Mouse (Mus musculus): ENCODE results near the gene Gm17581. TPM values are rescaled to one million over a fixed set of nuclear protein-coding genes. Genes with fewer than 3 reads are reported as not detected.
A peak's percentile ranks its signal among the peaks of the same experiment; 100 is the strongest.

Gm17581 gene
- polyA plus RNA-seq, 1 experiment from 2014 or later, result not detected

GRCm38 (mm10) chr2:155749394-155749793, 13.7 kb upstream of the Gm17581 start:
- Histone ChIP-seq H3K9ac (ENCODE audit: low read depth, low read length) (no peak overlapping the region), H3K27ac (replicated peaks; ENCODE audit: low read depth, low read length) (no peak overlapping the region), H3K4me3 (ENCODE audit: low read depth, low read length) (no peak overlapping the region), H3K9me3 (ENCODE audit: control insufficient read depth, low read length) (no peaks in the 10 kb centered on the region), H3K4me2 (ENCODE audit: low read depth, low read length) (no peak overlapping the region), H3K4me1 (ENCODE audit: control insufficient read depth, insufficient read depth, low read length) (no peaks in the 10 kb centered on the region), H3K27me3 (replicated peaks; ENCODE audit: control insufficient read depth, insufficient read depth, low read length) (0 out of 2 replicates have a peak, but pooled peaks cover 4% of the 10 kb centered on the region), H3K36me3 (ENCODE audit: control insufficient read depth, insufficient read depth, low read length) (no peaks in the 10 kb centered on the region)
- WGBS, result 79% methylated on average over 4 of the region's 4 CpGs
- DNase-seq (ENCODE audit: low spot score) (no peak), ATAC-seq (ENCODE audit: low read depth) (no peak)

DNA sequence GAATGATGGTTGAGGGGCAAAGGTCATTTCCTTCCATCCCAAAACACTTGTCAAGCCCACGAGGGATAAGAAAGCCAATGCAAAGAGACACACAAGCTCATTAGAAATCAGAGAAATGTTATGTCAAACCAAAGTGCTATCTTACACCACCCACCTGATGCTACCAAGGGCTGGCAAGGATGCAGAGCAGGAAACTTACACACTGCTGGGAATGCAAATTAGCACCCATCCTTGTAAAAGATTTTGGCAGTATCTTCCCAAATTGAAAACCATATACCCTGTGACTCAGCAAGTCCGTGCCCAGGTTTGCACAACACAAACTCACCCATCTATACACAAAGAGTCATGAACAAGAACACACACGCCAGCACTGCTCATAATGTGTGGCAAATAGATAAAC, 9.8 kb upstream of the Gm17581 start:
- H3K36me3 ChIP-seq (ENCODE audit: control insufficient read depth, insufficient read depth, low read length), result no peaks in the 10 kb centered on the region
- H3K4me2 ChIP-seq (ENCODE audit: low read depth, low read length), result no peak overlapping the region
- H3K4me3 ChIP-seq (ENCODE audit: low read depth, low read length), result no peak overlapping the region
- H3K4me1 ChIP-seq (ENCODE audit: control insufficient read depth, insufficient read depth, low read length), result no peaks in the 10 kb centered on the region
- no peak overlapping the region for H3K9ac ChIP-seq (ENCODE audit: low read depth, low read length)
- H3K27ac ChIP-seq (replicated peaks; ENCODE audit: low read depth, low read length), result no peak overlapping the region
- no peaks in the 10 kb centered on the region for H3K9me3 ChIP-seq (ENCODE audit: control insufficient read depth, low read length)
- ATAC-seq (ENCODE audit: low read depth), result no peak
- WGBS, result 54% methylated on average over 3 of the region's 3 CpGs
- no peak for DNase-seq (ENCODE audit: low spot score)
- no peaks in the 10 kb centered on the region for H3K27me3 ChIP-seq (replicated peaks; ENCODE audit: control insufficient read depth, insufficient read depth, low read length)

DNA sequence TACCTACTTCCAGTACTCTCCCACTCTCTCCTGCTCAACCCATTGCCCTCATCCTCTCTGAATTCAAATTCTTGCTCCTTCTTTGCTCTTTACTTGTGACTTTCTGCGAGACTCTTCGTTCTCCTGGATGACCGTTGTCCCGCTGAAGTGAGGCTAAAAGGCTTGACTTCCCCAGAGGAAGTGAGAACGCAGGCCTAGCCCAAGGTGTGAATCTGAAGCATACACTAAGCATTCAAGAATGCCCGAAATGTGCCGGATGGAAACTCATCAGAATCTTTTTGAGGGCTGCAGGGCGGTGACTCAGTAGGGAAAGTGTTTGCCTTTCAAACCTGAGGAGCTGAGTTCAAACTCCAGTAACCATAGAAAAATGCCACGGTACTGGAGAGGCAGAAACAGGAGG, 7.7 kb upstream of the Gm17581 start:
- Histone ChIP-seq H3K27ac (replicated peaks; ENCODE audit: low read depth, low read length) (no peak overlapping the region), H3K27me3 (replicated peaks; ENCODE audit: control insufficient read depth, insufficient read depth, low read length) (no peaks in the 10 kb centered on the region), H3K9me3 (ENCODE audit: control insufficient read depth, low read length) (no peaks in the 10 kb centered on the region), H3K4me3 (ENCODE audit: low read depth, low read length) (no peak overlapping the region), H3K4me2 (ENCODE audit: low read depth, low read length) (no peak overlapping the region), H3K36me3 (ENCODE audit: control insufficient read depth, insufficient read depth, low read length) (no peaks in the 10 kb centered on the region), H3K4me1 (ENCODE audit: control insufficient read depth, insufficient read depth, low read length) (no peaks in the 10 kb centered on the region), H3K9ac (ENCODE audit: low read depth, low read length) (no peak overlapping the region)
- 85% methylated on average over 9 of the region's 9 CpGs for whole genome bisulfite sequencing
- DNase-seq (ENCODE audit: low spot score), result no peak
- ATAC-seq (ENCODE audit: low read depth), result no peak

DNA sequence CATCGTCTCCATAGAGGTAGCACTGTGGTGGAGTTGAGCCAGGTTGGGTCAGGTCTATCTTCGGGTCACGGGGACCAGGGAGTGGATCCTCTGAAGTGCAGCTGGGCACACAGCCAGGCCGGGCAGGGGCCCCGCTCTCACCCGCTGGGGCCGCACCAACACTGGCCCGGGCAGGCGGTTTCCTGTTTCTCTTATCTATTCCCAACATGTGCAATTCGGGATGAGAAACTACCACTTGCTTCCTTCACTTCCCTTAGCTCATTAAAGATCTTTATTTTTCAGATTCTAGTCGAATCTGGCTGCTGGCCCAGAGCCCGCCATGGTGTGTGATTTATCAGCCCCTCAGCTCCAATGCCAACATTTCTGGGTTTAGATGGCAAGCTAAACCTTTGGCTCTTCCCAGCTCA, 7.3 kb upstream of the Gm17581 start:
- DNase-seq (ENCODE audit: low spot score) (no peak), ATAC-seq (ENCODE audit: low read depth) (0 out of 2 replicates have a peak, but pooled peaks have one; percentile 9)
- Histone ChIP-seq H3K4me1 (ENCODE audit: control insufficient read depth, insufficient read depth, low read length) (no peaks in the 10 kb centered on the region), H3K4me2 (ENCODE audit: low read depth, low read length) (no peak overlapping the region), H3K4me3 (ENCODE audit: low read depth, low read length) (no peak overlapping the region), H3K27me3 (replicated peaks; ENCODE audit: control insufficient read depth, insufficient read depth, low read length) (no peaks in the 10 kb centered on the region), H3K9ac (ENCODE audit: low read depth, low read length) (no peak overlapping the region), H3K36me3 (ENCODE audit: control insufficient read depth, insufficient read depth, low read length) (no peaks in the 10 kb centered on the region), H3K9me3 (ENCODE audit: control insufficient read depth, low read length) (no peaks in the 10 kb centered on the region), H3K27ac (replicated peaks; ENCODE audit: low read depth, low read length) (no peak overlapping the region)
- WGBS, result 70% methylated on average over 12 of the region's 12 CpGs

DNA sequence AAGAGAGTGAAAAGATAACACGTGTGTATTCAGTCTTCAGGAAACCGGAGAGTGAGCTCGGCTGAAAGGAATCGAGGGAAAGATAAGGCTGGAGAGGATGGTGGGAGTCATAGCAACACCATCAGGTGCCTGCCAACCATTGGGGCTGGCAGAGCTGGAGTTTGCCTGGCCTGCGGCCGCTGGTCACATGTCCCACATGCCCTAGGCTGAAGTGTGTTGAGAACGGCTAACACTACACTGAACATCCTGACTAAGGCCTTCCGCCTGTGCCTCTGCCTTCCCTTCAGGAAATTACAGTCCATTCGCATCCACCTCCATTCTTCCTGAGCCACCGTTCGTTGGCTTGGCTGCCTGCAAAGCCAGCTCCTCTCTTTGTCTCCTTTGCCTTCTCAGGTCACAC, 6.5 kb upstream of the Gm17581 start:
- DNase-seq (ENCODE audit: low spot score), result no peak
- Histone ChIP-seq H3K9ac (ENCODE audit: low read depth, low read length) (no peak overlapping the region), H3K4me3 (ENCODE audit: low read depth, low read length) (no peak overlapping the region), H3K4me2 (ENCODE audit: low read depth, low read length) (no peak overlapping the region), H3K27me3 (replicated peaks; ENCODE audit: control insufficient read depth, insufficient read depth, low read length) (no peaks in the 10 kb centered on the region), H3K36me3 (ENCODE audit: control insufficient read depth, insufficient read depth, low read length) (no peaks in the 10 kb centered on the region), H3K4me1 (ENCODE audit: control insufficient read depth, insufficient read depth, low read length) (no peaks in the 10 kb centered on the region), H3K27ac (replicated peaks; ENCODE audit: low read depth, low read length) (no peak overlapping the region), H3K9me3 (ENCODE audit: control insufficient read depth, low read length) (no peaks in the 10 kb centered on the region)
- WGBS, result 78% methylated on average over 11 of the region's 11 CpGs
- no peak for ATAC-seq (ENCODE audit: low read depth)

DNA sequence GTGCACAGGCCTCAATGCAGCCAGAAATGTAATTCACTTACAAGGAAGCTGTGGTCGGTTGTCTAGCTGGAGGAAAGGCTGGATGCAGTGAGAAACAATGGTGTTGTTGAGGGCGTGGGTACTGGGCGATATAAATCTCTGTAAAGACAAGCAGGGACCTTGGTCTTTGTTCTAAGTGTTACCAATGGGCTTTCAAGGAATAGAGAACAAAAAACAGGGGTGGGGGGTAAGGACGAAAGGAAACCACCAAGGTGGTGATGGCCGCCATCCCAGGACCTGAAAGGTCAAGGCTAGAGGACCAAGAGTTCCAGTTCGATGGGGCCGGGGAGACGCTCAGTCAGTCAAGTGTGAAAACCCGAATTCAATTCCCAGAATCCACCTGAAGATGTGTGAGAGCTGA, 2.1 kb upstream of the Gm17581 start:
- Histone ChIP-seq H3K27ac (replicated peaks; ENCODE audit: low read depth, low read length) (no peak overlapping the region), H3K4me1 (ENCODE audit: control insufficient read depth, insufficient read depth, low read length) (no peaks in the 10 kb centered on the region), H3K36me3 (ENCODE audit: control insufficient read depth, insufficient read depth, low read length) (no peaks in the 10 kb centered on the region), H3K4me3 (ENCODE audit: low read depth, low read length) (no peak overlapping the region), H3K9me3 (ENCODE audit: control insufficient read depth, low read length) (no peaks in the 10 kb centered on the region), H3K9ac (ENCODE audit: low read depth, low read length) (no peak overlapping the region), H3K4me2 (ENCODE audit: low read depth, low read length) (no peak overlapping the region), H3K27me3 (replicated peaks; ENCODE audit: control insufficient read depth, insufficient read depth, low read length) (no peaks in the 10 kb centered on the region)
- 74% methylated on average over 9 of the region's 9 CpGs for WGBS
- DNase-seq (ENCODE audit: low spot score) (no peak), ATAC-seq (ENCODE audit: low read depth) (no peak)

- no peaks in the 10 kb centered on the region for H3K36me3 ChIP-seq (ENCODE audit: control insufficient read depth, insufficient read depth, low read length)
- DNase-seq (ENCODE audit: low spot score) (no peak), ATAC-seq (ENCODE audit: low read depth) (no peak)
- H3K4me3 ChIP-seq (ENCODE audit: low read depth, low read length), result no peak overlapping the region
- H3K4me1 ChIP-seq (ENCODE audit: control insufficient read depth, insufficient read depth, low read length), result no peaks in the 10 kb centered on the region
- no peak overlapping the region for H3K4me2 ChIP-seq (ENCODE audit: low read depth, low read length)
- H3K27ac ChIP-seq (replicated peaks; ENCODE audit: low read depth, low read length), result no peak overlapping the region
- no peaks in the 10 kb centered on the region for H3K27me3 ChIP-seq (replicated peaks; ENCODE audit: control insufficient read depth, insufficient read depth, low read length)
- 70% methylated on average over 6 of the region's 6 CpGs for WGBS
- no peaks in the 10 kb centered on the region for H3K9me3 ChIP-seq (ENCODE audit: control insufficient read depth, low read length)
- no peak overlapping the region for H3K9ac ChIP-seq (ENCODE audit: low read depth, low read length)
These were observed 1.3 kb upstream of the Gm17581 start for GRCm38 (mm10) chr2:155736936-155737335.

- DNase-seq (ENCODE audit: low spot score) (peak; percentile 14), ATAC-seq (ENCODE audit: low read depth) (no peak)
- Histone ChIP-seq H3K4me1 (ENCODE audit: control insufficient read depth, insufficient read depth, low read length) (no peaks in the 10 kb centered on the region), H3K9ac (ENCODE audit: low read depth, low read length) (no peak overlapping the region), H3K4me3 (ENCODE audit: low read depth, low read length) (no peak overlapping the region), H3K27me3 (replicated peaks; ENCODE audit: control insufficient read depth, insufficient read depth, low read length) (no peaks in the 10 kb centered on the region), H3K36me3 (ENCODE audit: control insufficient read depth, insufficient read depth, low read length) (no peaks in the 10 kb centered on the region), H3K27ac (replicated peaks; ENCODE audit: low read depth, low read length) (no peak overlapping the region), H3K4me2 (ENCODE audit: low read depth, low read length) (no peak overlapping the region), H3K9me3 (ENCODE audit: control insufficient read depth, low read length) (no peaks in the 10 kb centered on the region)
- 63% methylated on average over 5 of the region's 5 CpGs for WGBS
These were observed 586 bp downstream of the Gm17581 start for GRCm38 (mm10) chr2:155735080-155735479.

DNA sequence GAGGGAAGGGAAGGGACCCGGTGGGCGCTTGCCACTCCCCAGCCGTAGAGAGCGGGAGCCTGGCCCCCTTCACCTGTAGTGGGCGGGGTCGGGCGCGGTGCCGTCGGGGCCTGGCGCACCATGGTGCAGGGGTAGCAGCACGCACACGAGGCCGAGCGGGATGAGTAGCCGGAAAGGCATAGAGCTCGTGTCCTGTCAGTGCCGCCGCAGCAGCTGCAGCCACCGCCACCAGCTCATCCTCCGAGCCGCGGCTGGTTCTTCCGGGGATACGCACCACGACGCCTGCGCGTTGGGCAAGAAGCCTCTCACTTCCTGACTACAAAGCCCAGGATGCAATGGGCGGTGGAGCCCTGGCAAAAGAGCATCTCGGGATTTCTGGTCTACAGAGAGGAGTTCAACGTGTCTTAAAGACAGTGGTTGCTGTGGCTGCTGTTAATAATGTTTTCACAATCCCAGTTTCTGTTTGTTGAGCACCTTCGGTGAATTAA, 6.5 kb downstream of the Gm17581 start, which contains the start of gene Edem2:
Edem2 (minus strand) TSS at position 318 of the 488 bp plus-strand sequence.
- Histone ChIP-seq H3K9me3 (ENCODE audit: control insufficient read depth, low read length) (no peaks in the 10 kb centered on the region), H3K27ac (replicated peaks; ENCODE audit: low read depth, low read length) (no peak within 1 kb of the TSS), H3K9ac (ENCODE audit: low read depth, low read length) (peak within 1 kb of the TSS; percentile 72), H3K4me2 (ENCODE audit: low read depth, low read length) (peak within 1 kb of the TSS; percentile 96), H3K27me3 (replicated peaks; ENCODE audit: control insufficient read depth, insufficient read depth, low read length) (no peaks in the 10 kb centered on the region), H3K4me1 (ENCODE audit: control insufficient read depth, insufficient read depth, low read length) (peaks cover 7% of the 10 kb centered on the region), H3K36me3 (ENCODE audit: control insufficient read depth, insufficient read depth, low read length) (no peaks in the 10 kb centered on the region), H3K4me3 (ENCODE audit: low read depth, low read length) (peak within 1 kb of the TSS; percentile 77)
- WGBS, result under 1% methylated on average over 24 of the region's 33 CpGs
- peak; percentile 96 for ATAC-seq (ENCODE audit: low read depth)
- peak; percentile 96 for DNase-seq (ENCODE audit: low spot score)

Measured in embryonic facial prominence, embryonic 14.5 days (tissue).